Mouse (Mus musculus) fat pad, adult 2 months (tissue): ENCODE data around the gene Gkn2.

Experiments used
- DNase-seq: peaks from one replicate; pipeline ENCODE4 v3.0.0-alpha.2; 2011; ENCODE audit warnings: low read depth, low spot score; ENCODE audit errors: extremely low read depth

Gkn2 gene

DNA sequence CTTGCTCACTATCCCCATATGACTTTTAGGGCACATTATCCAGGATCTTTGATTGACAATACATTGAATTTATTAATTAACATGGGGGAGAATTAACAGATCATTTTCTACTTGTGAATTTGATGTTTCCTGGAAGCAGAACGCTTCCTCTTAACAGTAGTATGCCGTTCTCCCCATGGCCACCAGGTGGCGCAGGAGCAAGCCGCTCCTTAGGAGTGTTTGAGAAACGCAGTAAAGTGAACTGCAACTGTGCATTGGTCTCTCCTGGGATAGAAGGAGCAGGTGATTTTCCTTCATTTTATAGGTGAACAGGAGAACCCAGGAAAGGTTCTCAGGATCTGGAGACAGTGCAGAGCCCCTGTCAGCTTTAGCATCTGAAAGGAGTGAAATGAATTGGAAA, 26.0 kb downstream of the Gkn2 start:
- DNase-seq: no peak

DNA sequence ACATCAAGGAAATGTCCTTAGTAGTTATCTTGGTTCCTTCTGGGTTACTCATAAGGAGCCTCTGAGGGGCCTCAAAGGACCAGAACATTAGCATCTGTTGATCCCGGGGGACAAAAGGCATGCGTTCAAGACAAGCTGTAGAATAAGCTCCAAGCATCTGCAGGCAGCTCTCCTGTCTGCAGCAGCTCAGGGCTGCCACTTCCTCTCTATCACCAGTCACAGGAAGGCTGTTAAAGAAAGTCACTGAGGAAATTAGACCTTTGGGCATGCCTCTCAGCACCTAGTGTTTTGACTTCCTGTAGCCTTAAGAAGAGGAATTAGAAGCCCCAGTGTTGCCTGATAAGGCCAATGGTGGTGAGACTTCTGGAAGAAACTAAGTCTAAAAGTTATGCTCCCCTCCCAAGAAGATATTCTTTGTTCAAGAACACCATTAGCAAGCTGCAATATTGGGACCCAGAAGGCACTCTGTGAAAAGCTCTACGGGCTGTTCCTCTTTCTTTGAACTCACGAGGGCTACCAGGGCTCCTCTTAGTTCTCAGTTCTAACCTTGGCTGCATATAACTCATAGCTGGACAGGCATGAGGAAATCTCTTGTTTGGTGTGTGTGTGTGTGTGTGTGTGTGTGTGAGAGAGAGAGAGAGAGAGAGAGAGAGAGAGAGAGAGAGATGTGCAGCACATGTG, 26.9 kb downstream of the Gkn2 start:
- DNase-seq: no peak

DNA sequence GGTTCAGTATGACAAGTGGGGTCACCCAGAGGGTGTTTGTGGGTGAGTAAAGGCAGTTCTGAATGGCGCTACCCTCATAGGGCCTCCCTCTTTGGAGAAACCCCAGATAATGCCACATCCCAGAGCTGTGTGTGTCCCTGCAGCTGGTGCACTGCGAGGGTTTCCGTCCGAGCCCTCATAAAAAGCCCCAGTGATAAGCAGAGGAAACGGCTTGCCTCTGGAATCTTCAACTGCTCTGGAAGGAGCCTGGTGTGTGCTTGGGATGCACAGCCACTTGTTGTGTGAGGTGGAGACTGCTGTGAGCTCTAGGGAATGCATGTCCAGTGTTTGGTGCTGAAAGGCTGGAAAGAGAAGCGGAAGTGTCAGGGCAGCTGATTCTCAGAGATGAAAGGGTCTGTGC, 28.3 kb downstream of the Gkn2 start:
- no peak for DNase-seq

DNA sequence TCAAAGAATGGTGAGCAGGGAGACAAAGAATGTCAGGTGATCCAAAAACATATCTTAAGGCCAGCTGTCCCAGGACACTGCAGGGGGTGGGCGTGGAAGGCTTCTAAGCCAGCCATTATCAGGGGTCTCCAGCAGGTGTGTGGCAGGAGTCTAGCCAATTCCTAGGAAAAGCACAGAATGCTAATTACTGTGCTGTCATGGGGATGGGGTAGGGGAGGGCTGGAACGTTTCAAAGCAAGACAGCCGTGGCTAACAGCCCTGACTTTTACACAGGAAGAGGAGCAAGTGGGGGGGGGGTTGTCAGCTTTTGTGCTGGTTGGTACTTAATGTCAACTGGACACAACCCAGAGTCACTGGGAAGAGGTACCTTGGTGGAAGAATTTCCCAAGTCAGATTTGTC, 38.9 kb downstream of the Gkn2 start:
- no peak for DNase-seq

DNA sequence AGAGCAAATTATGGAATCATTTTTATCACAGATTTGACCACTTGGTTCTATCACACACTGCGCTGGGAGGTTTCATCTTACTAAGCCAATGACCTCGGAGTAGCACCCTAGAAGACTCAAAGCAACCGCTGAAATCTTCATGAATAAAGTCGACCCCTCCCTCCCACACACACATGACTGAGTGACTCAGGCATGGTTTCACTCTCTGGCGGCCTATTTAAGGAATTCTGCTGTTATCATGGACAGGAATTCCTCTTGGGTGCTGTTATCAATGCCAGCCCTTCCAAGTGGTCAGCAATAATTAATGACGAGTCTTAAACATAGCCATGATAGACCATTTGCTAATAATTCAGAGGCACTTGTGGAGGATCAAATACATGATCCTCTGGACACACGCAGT, 49.1 kb downstream of the Gkn2 start:
- no peak for DNase-seq

DNA sequence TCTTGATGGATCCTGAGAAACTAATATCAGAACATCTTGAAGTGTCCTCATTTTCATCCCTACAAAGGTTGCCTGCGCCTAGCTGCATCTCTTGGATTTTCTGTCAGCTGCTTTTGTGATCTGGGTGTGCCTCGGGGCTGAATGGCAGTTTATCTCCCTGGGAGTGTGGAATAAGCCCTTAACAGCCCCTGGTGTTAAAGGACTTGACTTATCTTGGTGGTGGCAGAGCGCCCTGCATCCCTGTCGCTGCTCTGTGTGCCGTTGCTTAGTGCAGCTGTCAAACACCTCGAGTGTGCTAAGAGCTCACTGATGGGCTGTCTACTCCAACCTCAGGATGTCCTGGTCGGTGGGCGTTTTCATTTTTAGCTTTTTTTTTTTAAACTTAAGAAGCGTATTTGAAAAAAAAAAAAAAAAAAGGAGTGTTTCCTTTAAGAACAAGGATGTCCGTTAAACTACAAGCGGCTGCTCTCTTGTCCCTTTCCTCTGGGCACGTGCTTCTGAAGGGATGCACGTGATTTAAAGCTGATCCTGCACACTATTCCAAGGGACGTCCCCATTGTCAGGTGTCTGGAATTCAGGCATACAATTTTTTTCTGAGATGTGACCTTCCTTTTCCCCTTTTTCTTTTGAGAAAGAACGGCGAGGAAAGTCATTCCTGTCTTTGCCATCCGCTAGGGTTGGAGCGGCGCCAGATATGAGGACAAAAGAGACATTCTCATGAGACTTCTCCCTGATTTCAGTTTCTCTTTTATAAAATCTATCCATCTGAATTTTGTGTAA, 51.1 kb downstream of the Gkn2 start:
- DNase-seq: no peak

DNA sequence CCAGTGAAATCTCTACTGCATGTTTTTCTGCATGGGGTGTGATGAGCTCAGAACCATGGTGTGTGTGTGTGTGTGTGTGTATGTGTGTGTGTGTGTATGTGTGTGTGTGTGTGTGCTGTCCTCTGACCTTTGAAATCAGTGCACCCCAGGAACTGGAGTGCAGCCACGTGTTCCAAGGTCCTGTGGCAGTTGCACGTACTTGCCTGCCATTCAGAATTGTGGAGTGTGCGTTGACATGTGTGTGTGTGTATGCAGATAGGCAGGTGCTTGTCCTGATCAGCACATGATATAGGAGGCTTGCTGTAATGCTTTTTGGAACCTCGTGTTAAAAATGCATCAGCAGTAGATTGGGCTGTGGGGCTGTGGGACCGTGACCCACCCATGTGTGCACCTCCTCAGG, 53.8 kb downstream of the Gkn2 start:
- no peak for DNase-seq

DNA sequence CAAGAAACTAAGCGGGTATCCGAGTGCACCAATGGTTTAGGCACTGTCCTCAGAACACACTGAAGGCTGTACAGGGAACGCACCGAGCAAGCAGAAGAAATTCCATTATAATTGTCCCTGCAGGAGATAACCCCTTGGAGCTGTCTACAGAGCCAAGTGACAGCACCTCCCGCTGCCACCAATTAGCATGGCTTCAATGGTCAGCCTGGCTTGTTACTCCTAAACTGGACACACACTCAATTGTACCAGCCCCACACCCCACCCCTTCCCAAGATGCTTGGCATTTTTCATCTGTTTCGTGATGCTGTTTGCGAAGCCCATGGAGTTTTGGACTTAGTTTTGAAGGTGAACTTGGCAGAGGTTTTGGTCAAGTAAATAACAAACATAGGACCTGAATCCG, 54.5 kb downstream of the Gkn2 start:
- DNase-seq: no peak

DNA sequence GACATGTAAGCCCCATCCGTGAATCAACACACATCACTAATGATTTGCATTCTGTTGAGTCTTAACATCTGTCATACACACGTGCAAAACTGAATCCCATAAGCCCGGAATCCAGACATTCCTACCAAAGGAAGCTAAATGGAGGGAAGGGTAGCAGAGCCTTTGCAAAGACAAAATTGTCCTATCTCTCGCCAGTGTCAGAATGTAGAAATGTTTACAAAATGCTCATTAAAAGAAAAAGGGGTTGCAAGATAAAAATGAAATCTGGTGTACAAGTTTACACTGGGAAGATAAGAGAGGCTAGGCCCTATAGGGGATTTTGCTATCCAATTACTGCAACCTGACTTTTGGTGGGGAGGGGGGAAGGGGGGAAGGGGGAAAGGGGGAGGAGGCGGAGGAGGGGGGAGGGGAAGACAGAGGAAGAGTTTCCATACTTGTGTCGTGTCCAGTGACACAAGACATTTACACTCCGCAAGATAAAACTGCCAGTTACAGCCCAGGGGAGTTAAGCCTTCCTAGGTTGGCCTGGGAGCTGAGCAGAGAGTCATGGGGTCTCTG, 55.4 kb downstream of the Gkn2 start, which contains the start of gene Bmp10:
TSS of gene Bmp10 (plus strand) at position 508 of the 558 bp plus-strand sequence.
- DNase-seq: no peak
